Mouse (Mus musculus) heart, adult 11 months (tissue): ENCODE data around the gene Adnp.
A peak's percentile ranks its signal among the peaks of the same experiment; 100 is the strongest.
"Not testable (repeated sequence)": the region's sequence is repeated elsewhere in the genome, so short reads cannot be mapped to it uniquely, and the experiment has no call there.

Source experiments
- DNase-seq: peaks from one replicate; pipeline ENCODE4 v3.0.0; 2022

Gene Adnp

GRCm38 (mm10) chr2:168205681-168206631 lies 956 bp downstream of the Adnp start:
- DNase-seq = peak; percentile 92

- peak; percentile 98 for DNase-seq
These were observed 1.6 kb downstream of the Adnp start for GRCm38 (mm10) chr2:168205265-168205664.

- peak; percentile 79 for DNase-seq
These were observed 2.4 kb downstream of the Adnp start for GRCm38 (mm10) chr2:168204476-168204999.

- no peak for DNase-seq
These were observed 6.8 kb downstream of the Adnp start for GRCm38 (mm10) chr2:168200014-168200691.

- no peak for DNase-seq
These were observed 7.4 kb downstream of the Adnp start for GRCm38 (mm10) chr2:168199476-168199875.

GRCm38 (mm10) chr2:168198421-168198820 lies 8.5 kb downstream of the Adnp start:
- no peak for DNase-seq

- no peak for DNase-seq
These were observed 11.2 kb downstream of the Adnp start for GRCm38 (mm10) chr2:168195721-168196120.

- no peak for DNase-seq
These were observed 13.2 kb downstream of the Adnp start for GRCm38 (mm10) chr2:168193685-168194084.

GRCm38 (mm10) chr2:168191856-168192255 lies 15.1 kb downstream of the Adnp start:
- DNase-seq = no peak

GRCm38 (mm10) chr2:168175946-168176345 lies 31.0 kb downstream of the Adnp start:
- DNase-seq = no peak

GRCm38 (mm10) chr2:168170167-168170685 lies 36.7 kb downstream of the Adnp start:
- DNase-seq = peak; percentile 99

- no peak for DNase-seq
These were observed 37.2 kb downstream of the Adnp start for GRCm38 (mm10) chr2:168169800-168170113.

GRCm38 (mm10) chr2:168168892-168169799 lies 37.8 kb downstream of the Adnp start:
- DNase-seq = no peak

GRCm38 (mm10) chr2:168167781-168168180 lies 39.1 kb downstream of the Adnp start:
- no peak for DNase-seq

GRCm38 (mm10) chr2:168166750-168167460 lies 40.0 kb downstream of the Adnp start:
- DNase-seq = no peak

GRCm38 (mm10) chr2:168161978-168162377 lies 44.9 kb downstream of the Adnp start:
- no peak for DNase-seq

- no peak for DNase-seq
These were observed 45.4 kb downstream of the Adnp start for GRCm38 (mm10) chr2:168161514-168161971.

- no peak for DNase-seq
These were observed 46.5 kb downstream of the Adnp start for GRCm38 (mm10) chr2:168160370-168160930.

GRCm38 (mm10) chr2:168158911-168159711 lies 47.8 kb downstream of the Adnp start:
- DNase-seq = no peak

GRCm38 (mm10) chr2:168157974-168158373 lies 48.9 kb downstream of the Adnp start:
- DNase-seq = not testable (repeated sequence)
